Mouse (Mus musculus) kidney, adult 2 months (tissue): ENCODE data around the gene Prkg1.

ENCODE experiments used
- CTCF ChIP-seq: fragments of 200-500 bp; conservative IDR thresholded peaks from 2 replicates; pipeline ENCODE4 v1.5.1; 2011; ENCODE audit warnings: low read depth, mild to moderate bottlenecking, control low read depth, low read length, moderate library complexity, mixed read lengths; ENCODE audit not compliant: insufficient read depth, insufficient read length
- POLR2A ChIP-seq: fragments of 200-500 bp; IDR thresholded peaks from one replicate; pipeline ENCODE4 v1.6.1; 2011; ENCODE audit warnings: low read depth, low read length, control low read depth

DNA sequence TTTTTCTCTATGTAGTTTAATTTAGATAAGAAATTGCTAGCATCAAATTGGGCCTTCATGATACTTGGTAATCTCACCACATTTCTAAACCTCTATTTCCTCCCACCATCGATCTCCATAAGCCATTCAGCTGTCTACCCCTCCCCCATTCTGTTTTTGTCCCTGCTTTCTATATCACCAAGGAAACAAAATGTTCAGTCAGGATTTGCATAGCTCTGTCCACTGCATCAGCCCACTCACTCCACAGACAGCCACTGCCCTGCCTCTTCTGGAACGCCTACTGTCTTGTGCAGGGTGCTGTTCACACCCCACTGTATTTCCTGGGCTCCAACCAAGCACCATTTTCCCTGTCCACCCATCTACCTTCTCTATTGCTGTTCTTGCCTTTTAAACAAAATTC lies 874.5 kb downstream of the Prkg1 start:
- no peak for TF ChIP-seq POLR2A
- no peak for TF ChIP-seq CTCF
